Mouse (Mus musculus) kidney, embryonic 15.5 days (tissue): ENCODE data around the gene Gstm5. TPM values are rescaled to one million over a fixed set of nuclear protein-coding genes. Genes with fewer than 3 reads are reported as not detected.
A peak's percentile ranks its signal among the peaks of the same experiment; 100 is the strongest.
"Not testable (repeated sequence)": the region's sequence is repeated elsewhere in the genome, so short reads cannot be mapped to it uniquely, and the experiment has no call there.

Experiments
- ATAC-seq: fragments of 200-750 bp; cut with Nextera tagmentation; replicated peaks from 2 replicates; pipeline ENCODE4 v1.8.0; 2017; ENCODE audit warnings: moderate TSS enrichment; ENCODE audit not compliant: low FRiP score
- H3K27ac ChIP-seq: fragments of 300-500 bp; sonication (generic); 2 replicates; pipeline ENCODE4 v1.5.1; 2015; ENCODE audit warnings: mild to moderate bottlenecking, inconsistent platforms
- H3K27me3 ChIP-seq: fragments of 300-500 bp; sonication (generic); 2 replicates; pipeline ENCODE4 v1.6.1; 2015; ENCODE audit warnings: inconsistent platforms
- H3K36me3 ChIP-seq: fragments of 300-500 bp; sonication (generic); 2 replicates; pipeline ENCODE4 v1.6.1; 2015; ENCODE audit warnings: inconsistent platforms
- H3K4me1 ChIP-seq: fragments of 300-500 bp; sonication (generic); 2 replicates; pipeline ENCODE4 v1.6.1; 2015; ENCODE audit warnings: inconsistent platforms
- H3K4me2 ChIP-seq: fragments of 300-500 bp; sonication (generic); 2 replicates; pipeline ENCODE4 v1.6.1; 2015; ENCODE audit warnings: moderate library complexity, mild to moderate bottlenecking, inconsistent platforms
- H3K4me3 ChIP-seq: fragments of 300-500 bp; sonication (generic); replicated peaks from 2 replicates; pipeline ENCODE4 v1.5.1; 2015; ENCODE audit warnings: mild to moderate bottlenecking, inconsistent platforms
- H3K9ac ChIP-seq: fragments of 300-500 bp; sonication (generic); 2 replicates; pipeline ENCODE4 v1.6.1; 2015; ENCODE audit warnings: mild to moderate bottlenecking, inconsistent platforms
- H3K9me3 ChIP-seq: fragments of 300-500 bp; sonication (generic); replicated peaks from 2 replicates; pipeline ENCODE4 v1.6.1; 2016; ENCODE audit warnings: inconsistent platforms
- WGBS: fragments of 180-500 bp; shearing (Covaris S2); methylation state at CpG from one replicate; pipeline ENCODE4 v1.1.7; 2015; ENCODE audit warnings: mixed read lengths; 5-methylcytosine and 5-hydroxymethylcytosine counted together
- polyA plus RNA-seq: library from polyadenylated mRNA; unstranded; fragments of >200 nt; fragmentation: Nextera tagmentation; extraction: Ambion mirVana; gene quantifications from 2 replicates; pipeline ENCODE4 v1.2.1, GENCODE M21; 2015

Gene Gstm5
- polyA plus RNA-seq, 1 experiment from 2014 or later: 169 TPM

- H3K9ac ChIP-seq: no peak within 1 kb of the TSS
- no peaks in the 10 kb centered on the region for H3K9me3 ChIP-seq
- H3K4me1 ChIP-seq: no peaks in the 10 kb centered on the region
- no peaks in the 10 kb centered on the region for H3K36me3 ChIP-seq
- 87% methylated on average over 5 of the region's 5 CpGs for WGBS
- no peaks in the 10 kb centered on the region for H3K27me3 ChIP-seq
- H3K4me2 ChIP-seq: no peak within 1 kb of the TSS
- H3K27ac ChIP-seq: no peak within 1 kb of the TSS
- ATAC-seq: no peak
- no peak within 1 kb of the TSS for H3K4me3 ChIP-seq
Measured at GRCm38 (mm10) chr3:107877005-107877404, 18.6 kb upstream of the Gstm5 start, which contains the start of gene Eps8l3. Gene Eps8l3 (plus strand): TSS chr3:107877229.

GRCm38 (mm10) chr3:107877747-107878736 is 17.6 kb upstream of the Gstm5 start:
- Histone ChIP-seq H3K36me3 (no peaks in the 10 kb centered on the region), H3K27ac (no peak overlapping the region), H3K4me3 (no peak overlapping the region), H3K4me2 (no peak overlapping the region), H3K4me1 (no peaks in the 10 kb centered on the region), H3K9ac (no peak overlapping the region), H3K27me3 (no peaks in the 10 kb centered on the region), H3K9me3 (no peaks in the 10 kb centered on the region)
- 79% methylated on average over 12 of the region's 12 CpGs for WGBS
- ATAC-seq: no peak

- Histone ChIP-seq H3K27me3 (no peaks in the 10 kb centered on the region), H3K4me2 (no peak overlapping the region), H3K9ac (no peak overlapping the region), H3K27ac (no peak overlapping the region), H3K36me3 (no peaks in the 10 kb centered on the region), H3K4me3 (no peak overlapping the region), H3K9me3 (no peaks in the 10 kb centered on the region), H3K4me1 (no peaks in the 10 kb centered on the region)
- 84% methylated on average over 9 of the region's 9 CpGs for WGBS
- ATAC-seq: no peak
Measured at GRCm38 (mm10) chr3:107887674-107888495, 7.7 kb upstream of the Gstm5 start.

GRCm38 (mm10) chr3:107889236-107889635 is 6.4 kb upstream of the Gstm5 start:
- H3K9ac ChIP-seq, H3K27me3 ChIP-seq, H3K36me3 ChIP-seq, H3K9me3 ChIP-seq, H3K4me2 ChIP-seq, H3K4me3 ChIP-seq, H3K4me1 ChIP-seq, ATAC-seq, H3K27ac ChIP-seq: not testable (repeated sequence)
- WGBS: 83% methylated on average over 2 of the region's 2 CpGs

GRCm38 (mm10) chr3:107895194-107895719 is 364 bp upstream of the Gstm5 start:
- no peak overlapping the region; the same call in 1 of the 2 replicates for H3K27ac ChIP-seq
- H3K4me3 ChIP-seq: peak overlapping the region; percentile 80
- peaks cover 21% of the 10 kb centered on the region; the same call in 1 of the 2 replicates for H3K36me3 ChIP-seq
- 7% methylated on average over 6 of the region's 6 CpGs for WGBS
- peak overlapping the region; percentile 92 for H3K4me2 ChIP-seq
- ATAC-seq: peak; percentile 11; the same call in 1 of the 2 replicates
- H3K4me1 ChIP-seq: peaks cover 9% of the 10 kb centered on the region
- H3K9me3 ChIP-seq: no peaks in the 10 kb centered on the region
- no peaks in the 10 kb centered on the region for H3K27me3 ChIP-seq
- H3K9ac ChIP-seq: peak overlapping the region; percentile 81

- H3K27me3 ChIP-seq: no peaks in the 10 kb centered on the region
- H3K36me3 ChIP-seq: peaks cover 21% of the 10 kb centered on the region; the same call in 1 of the 2 replicates
- WGBS: 86% methylated on average over 13 of the region's 13 CpGs
- no peaks in the 10 kb centered on the region for H3K9me3 ChIP-seq
- ATAC-seq: no peak
- H3K4me3 ChIP-seq: no peak overlapping the region
- no peak overlapping the region for H3K27ac ChIP-seq
- no peak overlapping the region for H3K9ac ChIP-seq
- peaks cover 12% of the 10 kb centered on the region for H3K4me1 ChIP-seq
- H3K4me2 ChIP-seq: no peak overlapping the region
Measured at GRCm38 (mm10) chr3:107898691-107899090, 3.1 kb downstream of the Gstm5 start.

- Histone ChIP-seq H3K4me1 (peaks cover 12% of the 10 kb centered on the region), H3K27me3 (no peaks in the 10 kb centered on the region), H3K36me3 (peaks cover 21% of the 10 kb centered on the region; the same call in 1 of the 2 replicates), H3K4me2 (no peak overlapping the region), H3K9ac (no peak overlapping the region), H3K9me3 (no peaks in the 10 kb centered on the region), H3K4me3 (no peak overlapping the region), H3K27ac (no peak overlapping the region)
- ATAC-seq: peak; percentile 46; the same call in 1 of the 2 replicates
- 49% methylated on average over 11 of the region's 11 CpGs for WGBS
Measured at GRCm38 (mm10) chr3:107900955-107901673, 5.5 kb downstream of the Gstm5 start.

GRCm38 (mm10) chr3:107905942-107906341 is 10.3 kb downstream of the Gstm5 start:
- no peak overlapping the region for H3K4me3 ChIP-seq
- peaks cover 6% of the 10 kb centered on the region; the same call in 1 of the 2 replicates for H3K4me1 ChIP-seq
- H3K27ac ChIP-seq: no peak overlapping the region
- no peak for ATAC-seq
- H3K36me3 ChIP-seq: no peaks in the 10 kb centered on the region
- 36% methylated on average over 6 of the region's 6 CpGs for WGBS
- no peak overlapping the region for H3K4me2 ChIP-seq
- no peak overlapping the region for H3K9ac ChIP-seq
- no peaks in the 10 kb centered on the region for H3K27me3 ChIP-seq
- no peaks in the 10 kb centered on the region for H3K9me3 ChIP-seq

GRCm38 (mm10) chr3:107916674-107917073 is 21.1 kb downstream of the Gstm5 start:
- Histone ChIP-seq H3K36me3 (no peaks in the 10 kb centered on the region), H3K4me1 (no peaks in the 10 kb centered on the region), H3K27me3 (no peaks in the 10 kb centered on the region), H3K4me2 (no peak overlapping the region), H3K27ac (no peak overlapping the region), H3K9ac (no peak overlapping the region), H3K9me3 (no peaks in the 10 kb centered on the region), H3K4me3 (no peak overlapping the region)
- 73% methylated on average over 15 of the region's 15 CpGs for WGBS
- no peak for ATAC-seq

- Histone ChIP-seq H3K4me2 (no peak overlapping the region), H3K27me3 (no peaks in the 10 kb centered on the region), H3K9me3 (no peaks in the 10 kb centered on the region), H3K4me3 (no peak overlapping the region), H3K36me3 (no peaks in the 10 kb centered on the region), H3K4me1 (no peaks in the 10 kb centered on the region), H3K27ac (no peak overlapping the region), H3K9ac (no peak overlapping the region)
- no peak for ATAC-seq
- WGBS: 80% methylated on average over 3 of the region's 3 CpGs
Measured at GRCm38 (mm10) chr3:107917097-107917496, 21.5 kb downstream of the Gstm5 start.

GRCm38 (mm10) chr3:107917783-107918408 is 22.3 kb downstream of the Gstm5 start:
- WGBS: 58% methylated on average over 7 of the region's 7 CpGs
- Histone ChIP-seq H3K9ac (no peak overlapping the region), H3K4me2 (no peak overlapping the region), H3K4me1 (no peaks in the 10 kb centered on the region), H3K36me3 (no peaks in the 10 kb centered on the region), H3K27me3 (no peaks in the 10 kb centered on the region), H3K9me3 (no peaks in the 10 kb centered on the region), H3K27ac (no peak overlapping the region), H3K4me3 (no peak overlapping the region)
- 0 out of 2 replicates have a peak, but pooled peaks have one; percentile 56 for ATAC-seq
